Mouse (Mus musculus) limb, embryonic 13.5 days (tissue): ENCODE data around the gene Tnfsf9. TPM values are rescaled to one million over a fixed set of nuclear protein-coding genes. Genes with fewer than 3 reads are reported as not detected.

Source experiments
- ATAC-seq: fragments of 200-750 bp; cut with Nextera tagmentation; 2 replicates; pipeline ENCODE4 v1.8.0; 2017; ENCODE audit warnings: low read depth, moderate number of reproducible peaks, moderate TSS enrichment; ENCODE audit not compliant: low FRiP score
- H3K27ac ChIP-seq: fragments of 300-500 bp; sonication (generic); 2 replicates; pipeline ENCODE4 v1.5.1; 2015; ENCODE audit warnings: inconsistent platforms, mild to moderate bottlenecking, moderate library complexity
- H3K27me3 ChIP-seq: fragments of 300-500 bp; sonication (generic); 2 replicates; pipeline ENCODE4 v1.6.1; 2015; ENCODE audit warnings: mild to moderate bottlenecking, inconsistent platforms
- H3K36me3 ChIP-seq: fragments of 300-500 bp; sonication (generic); 2 replicates; pipeline ENCODE4 v1.6.1; 2015; ENCODE audit warnings: inconsistent platforms, mild to moderate bottlenecking, moderate library complexity
- H3K4me1 ChIP-seq: fragments of 300-500 bp; sonication (generic); 2 replicates; pipeline ENCODE4 v1.6.1; 2015; ENCODE audit warnings: inconsistent platforms
- H3K4me2 ChIP-seq: fragments of 300-500 bp; sonication (generic); replicated peaks from 2 replicates; pipeline ENCODE4 v1.6.1; 2015; ENCODE audit warnings: inconsistent platforms, mild to moderate bottlenecking, moderate library complexity
- H3K4me3 ChIP-seq: fragments of 300-500 bp; sonication (generic); 2 replicates; pipeline ENCODE4 v1.5.1; 2015; ENCODE audit warnings: moderate library complexity, mild to moderate bottlenecking, inconsistent platforms
- H3K9ac ChIP-seq: fragments of 300-500 bp; sonication (generic); 2 replicates; pipeline ENCODE4 v1.6.1; 2015; ENCODE audit warnings: mild to moderate bottlenecking, inconsistent platforms
- H3K9me3 ChIP-seq: fragments of 300-500 bp; sonication (generic); 2 replicates; pipeline ENCODE4 v1.6.1; 2016; ENCODE audit warnings: inconsistent platforms
- WGBS: fragments of 180-500 bp; shearing (Covaris S2); methylation state at CpG from one replicate; pipeline ENCODE4 v1.1.7; 2015; 5-methylcytosine and 5-hydroxymethylcytosine counted together
- polyA plus RNA-seq: library from polyadenylated mRNA; unstranded; fragments of >200 nt; fragmentation: Nextera tagmentation; extraction: Ambion mirVana; gene quantifications from 2 replicates; pipeline ENCODE4 v1.2.1, GENCODE M21; 2015

Gene Tnfsf9
- polyA plus RNA-seq, 1 experiment from 2014 or later, result 9.2 TPM

DNA sequence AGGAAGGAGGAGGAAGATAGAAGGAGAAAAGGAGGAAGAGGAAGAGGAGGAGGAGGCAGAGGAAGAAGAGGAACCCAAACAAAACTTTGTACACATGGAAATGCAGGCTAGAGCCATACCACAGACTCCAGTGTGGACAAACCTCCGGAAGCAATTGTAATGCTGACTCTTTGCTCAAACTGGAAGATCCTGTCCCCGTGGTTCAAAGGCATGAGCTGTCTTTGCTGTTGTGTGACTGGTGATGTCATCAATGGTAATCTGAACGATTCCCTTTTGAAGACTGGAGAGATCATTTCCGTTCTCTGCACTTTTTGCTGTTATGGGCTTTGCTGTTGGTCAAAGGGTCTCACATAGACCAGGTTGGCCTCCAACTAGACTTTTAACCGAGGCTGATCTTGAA is 6.8 kb upstream of the Tnfsf9 start:
- no peak overlapping the region for H3K27ac ChIP-seq
- H3K4me3 ChIP-seq, result no peak overlapping the region
- WGBS, result 82% methylated on average over 5 of the region's 5 CpGs
- H3K4me1 ChIP-seq, result peaks cover 9% of the 10 kb centered on the region; the same call in 1 of the 2 replicates
- H3K4me2 ChIP-seq, result no peak overlapping the region
- 0 out of 2 replicates have a peak, but pooled peaks cover 3% of the 10 kb centered on the region for H3K36me3 ChIP-seq
- H3K9ac ChIP-seq, result no peak overlapping the region
- H3K27me3 ChIP-seq, result peaks cover 11% of the 10 kb centered on the region
- no peak for ATAC-seq
- H3K9me3 ChIP-seq, result no peaks in the 10 kb centered on the region

DNA sequence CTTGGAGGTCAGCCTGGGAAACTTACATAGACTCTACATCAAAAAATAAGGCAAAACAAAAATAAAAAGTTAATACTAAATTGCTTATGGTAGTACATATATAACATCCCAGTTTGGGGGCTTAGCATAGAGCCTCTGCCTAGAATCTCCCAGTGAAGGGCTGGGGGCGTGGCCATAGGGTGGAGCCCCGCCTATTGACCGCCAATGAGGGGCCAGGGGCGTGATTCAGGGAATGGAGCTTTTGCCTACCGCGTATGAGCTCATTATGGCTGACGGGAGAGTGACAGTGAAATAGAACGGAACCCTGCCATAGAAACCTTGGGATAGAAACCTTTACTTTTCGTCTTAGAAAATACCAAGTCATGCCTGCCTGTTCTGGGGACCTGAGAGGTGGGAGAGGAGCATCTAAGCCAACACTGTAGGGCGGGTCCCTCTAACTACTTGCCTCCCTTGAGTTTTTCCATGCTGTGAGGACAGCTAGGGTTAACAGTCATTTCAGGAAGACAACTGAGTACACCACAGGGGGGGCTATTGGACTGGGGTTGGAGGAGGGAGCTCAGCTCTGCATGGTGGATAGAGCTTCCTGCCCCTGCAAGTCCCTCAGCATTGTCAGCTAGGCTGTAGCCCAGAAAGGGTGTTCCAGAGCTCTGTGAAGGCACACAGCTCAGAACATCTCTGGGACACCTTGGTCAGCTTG is 5.3 kb upstream of the Tnfsf9 start:
- Histone ChIP-seq H3K4me2 (no peak overlapping the region), H3K36me3 (0 out of 2 replicates have a peak, but pooled peaks cover 3% of the 10 kb centered on the region), H3K9ac (no peak overlapping the region), H3K4me1 (peaks cover 15% of the 10 kb centered on the region), H3K27me3 (peaks cover 10% of the 10 kb centered on the region), H3K27ac (no peak overlapping the region), H3K9me3 (no peaks in the 10 kb centered on the region), H3K4me3 (no peak overlapping the region)
- no peak for ATAC-seq
- 8% methylated on average over 10 of the region's 10 CpGs for WGBS

DNA sequence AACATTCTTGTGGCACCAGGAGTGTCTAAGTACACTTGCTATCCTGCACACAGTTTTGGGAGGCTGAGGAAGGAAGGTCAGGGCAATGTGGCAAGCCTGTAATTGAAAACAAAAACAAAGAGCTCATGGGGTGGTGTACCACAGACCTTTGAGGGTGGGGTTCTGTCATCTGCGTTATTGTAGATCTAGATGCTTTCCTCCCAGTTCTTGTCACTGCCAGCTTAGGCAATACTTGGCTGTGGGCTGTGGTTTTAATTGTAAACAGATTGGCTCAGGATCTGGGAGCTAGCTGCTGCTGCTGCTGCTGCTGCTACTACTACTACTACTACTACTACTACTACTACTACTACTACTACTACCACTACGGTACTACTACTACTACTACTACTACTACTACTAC is 2.8 kb upstream of the Tnfsf9 start:
- peaks cover 8% of the 10 kb centered on the region for H3K36me3 ChIP-seq
- no peak overlapping the region for H3K4me3 ChIP-seq
- no peak overlapping the region for H3K4me2 ChIP-seq
- H3K27me3 ChIP-seq, result no peaks in the 10 kb centered on the region
- no peak for ATAC-seq
- no peak overlapping the region for H3K9ac ChIP-seq
- H3K27ac ChIP-seq, result no peak overlapping the region
- no peaks in the 10 kb centered on the region for H3K9me3 ChIP-seq
- H3K4me1 ChIP-seq, result peaks cover 21% of the 10 kb centered on the region
- 69% methylated on average over 2 of the region's 2 CpGs for WGBS

- Histone ChIP-seq H3K4me2 (peak overlapping the region; percentile 78), H3K27ac (no peak overlapping the region), H3K9me3 (no peaks in the 10 kb centered on the region), H3K4me1 (peaks cover 22% of the 10 kb centered on the region), H3K36me3 (peaks cover 9% of the 10 kb centered on the region), H3K4me3 (peak overlapping the region; percentile 71), H3K27me3 (no peaks in the 10 kb centered on the region), H3K9ac (peak overlapping the region; percentile 77; the same call in 1 of the 2 replicates)
- peak; percentile 12; the same call in 1 of the 2 replicates for ATAC-seq
- 44% methylated on average over 4 of the region's 4 CpGs for WGBS
These were observed 629 bp upstream of the Tnfsf9 start for GRCm38 (mm10) chr17:57104496-57104895.

GRCm38 (mm10) chr17:57106035-57106368 is 877 bp downstream of the Tnfsf9 start:
- Histone ChIP-seq H3K9me3 (no peaks in the 10 kb centered on the region), H3K36me3 (peaks cover 9% of the 10 kb centered on the region), H3K9ac (peak overlapping the region; percentile 77), H3K4me1 (peaks cover 22% of the 10 kb centered on the region), H3K4me3 (peak overlapping the region; percentile 71), H3K27ac (no peak overlapping the region), H3K4me2 (peak overlapping the region; percentile 78), H3K27me3 (no peaks in the 10 kb centered on the region)
- WGBS, result 7% methylated on average over 9 of the region's 9 CpGs
- no peak for ATAC-seq

DNA sequence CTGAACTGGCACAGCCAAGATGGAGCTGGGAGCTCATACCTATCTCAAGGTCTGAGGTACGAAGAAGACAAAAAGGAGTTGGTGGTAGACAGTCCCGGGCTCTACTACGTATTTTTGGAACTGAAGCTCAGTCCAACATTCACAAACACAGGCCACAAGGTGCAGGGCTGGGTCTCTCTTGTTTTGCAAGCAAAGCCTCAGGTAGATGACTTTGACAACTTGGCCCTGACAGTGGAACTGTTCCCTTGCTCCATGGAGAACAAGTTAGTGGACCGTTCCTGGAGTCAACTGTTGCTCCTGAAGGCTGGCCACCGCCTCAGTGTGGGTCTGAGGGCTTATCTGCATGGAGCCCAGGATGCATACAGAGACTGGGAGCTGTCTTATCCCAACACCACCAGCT is 1.9 kb downstream of the Tnfsf9 start:
- Histone ChIP-seq H3K4me3 (no peak overlapping the region), H3K9ac (no peak overlapping the region), H3K36me3 (peaks cover 9% of the 10 kb centered on the region), H3K4me2 (peak overlapping the region; percentile 78), H3K4me1 (peaks cover 22% of the 10 kb centered on the region), H3K27me3 (no peaks in the 10 kb centered on the region), H3K9me3 (no peaks in the 10 kb centered on the region), H3K27ac (no peak overlapping the region)
- ATAC-seq, result no peak
- WGBS, result 90% methylated on average over 5 of the region's 5 CpGs

DNA sequence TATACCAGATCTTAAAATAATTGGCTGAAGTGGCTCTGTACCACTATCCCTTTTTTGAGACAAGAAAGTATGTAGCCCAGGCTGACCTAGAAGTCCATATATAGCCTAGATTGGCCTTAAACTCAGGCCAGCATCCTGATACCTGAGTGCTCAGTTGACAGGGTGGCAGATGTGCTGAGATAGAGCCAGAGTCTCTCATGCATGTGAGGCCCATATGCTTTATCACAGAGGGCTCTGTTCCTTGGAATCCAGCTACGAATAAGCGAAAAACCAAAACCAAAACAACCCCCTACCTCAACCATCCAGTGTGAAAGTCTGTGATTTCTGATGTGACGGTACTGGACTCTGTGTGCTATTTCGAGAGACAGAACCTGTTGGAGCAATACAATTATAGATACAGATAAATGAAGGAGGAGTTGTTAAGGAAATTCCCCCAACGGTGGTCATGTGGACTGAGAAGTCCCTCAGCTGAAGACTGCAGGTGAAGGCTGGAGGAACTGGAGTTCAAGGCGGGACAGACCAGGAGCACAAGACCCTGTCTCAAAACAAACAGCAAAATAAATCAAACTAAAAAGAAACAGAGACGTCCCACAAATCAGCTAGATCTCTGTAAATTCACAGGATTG is 3.0 kb downstream of the Tnfsf9 start:
- peaks cover 22% of the 10 kb centered on the region for H3K4me1 ChIP-seq
- H3K9ac ChIP-seq, result no peak overlapping the region
- ATAC-seq, result no peak
- no peaks in the 10 kb centered on the region for H3K27me3 ChIP-seq
- H3K9me3 ChIP-seq, result no peaks in the 10 kb centered on the region
- 80% methylated on average over 7 of the region's 7 CpGs for WGBS
- H3K36me3 ChIP-seq, result peaks cover 6% of the 10 kb centered on the region
- H3K4me3 ChIP-seq, result no peak overlapping the region
- no peak overlapping the region for H3K27ac ChIP-seq
- no peak overlapping the region for H3K4me2 ChIP-seq

- no peak for ATAC-seq
- Histone ChIP-seq H3K27ac (no peak overlapping the region), H3K9ac (no peak overlapping the region), H3K4me1 (peaks cover 22% of the 10 kb centered on the region), H3K4me3 (no peak overlapping the region), H3K9me3 (no peaks in the 10 kb centered on the region), H3K27me3 (no peaks in the 10 kb centered on the region), H3K36me3 (peaks cover 6% of the 10 kb centered on the region), H3K4me2 (no peak overlapping the region)
- WGBS, result 48% methylated on average over 5 of the region's 5 CpGs
These were observed 3.6 kb downstream of the Tnfsf9 start for GRCm38 (mm10) chr17:57108666-57109171.

GRCm38 (mm10) chr17:57110005-57110404 is 4.9 kb downstream of the Tnfsf9 start:
- 93% methylated on average over 1 of the region's 1 CpGs for WGBS
- Histone ChIP-seq H3K4me2 (no peak overlapping the region), H3K4me1 (peaks cover 15% of the 10 kb centered on the region), H3K9me3 (no peaks in the 10 kb centered on the region), H3K27ac (no peak overlapping the region), H3K27me3 (no peaks in the 10 kb centered on the region), H3K4me3 (no peak overlapping the region), H3K9ac (no peak overlapping the region), H3K36me3 (peaks cover 6% of the 10 kb centered on the region)
- no peak for ATAC-seq

DNA sequence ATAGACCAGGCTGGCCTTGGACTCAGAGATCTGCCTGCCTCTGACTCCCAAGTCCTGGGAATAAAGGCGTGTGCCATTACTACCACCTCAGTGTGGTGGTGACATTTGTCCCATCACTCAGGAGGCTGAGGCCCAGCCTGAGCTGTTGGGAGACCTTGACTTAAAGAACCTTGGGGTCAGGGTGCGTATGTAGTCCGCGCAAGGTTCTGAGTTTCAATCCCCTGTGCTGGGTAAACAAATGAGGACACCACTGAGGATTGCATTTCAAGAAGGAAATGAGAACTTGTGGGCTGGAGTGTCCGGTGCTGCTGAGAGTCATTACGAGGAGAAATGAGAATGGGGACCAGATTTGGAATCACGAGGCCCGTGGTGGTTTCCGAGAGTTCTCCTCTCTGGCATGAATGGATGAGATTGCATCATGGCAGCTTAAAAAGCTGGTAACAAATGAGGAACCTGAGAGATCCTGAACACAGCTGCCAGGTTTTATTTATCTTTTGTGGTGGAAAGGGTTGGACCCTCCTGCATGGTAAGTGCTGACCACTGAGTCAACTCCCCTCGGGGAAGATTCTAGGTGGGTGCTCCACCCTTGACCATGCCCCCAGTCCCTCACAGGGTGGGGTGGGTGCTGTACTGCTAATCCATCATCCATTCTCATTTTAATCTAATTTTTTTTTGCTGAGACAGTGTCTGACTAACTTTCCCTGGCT is 7.8 kb downstream of the Tnfsf9 start:
- no peaks in the 10 kb centered on the region for H3K27me3 ChIP-seq
- H3K9ac ChIP-seq, result no peak overlapping the region
- no peak overlapping the region for H3K4me2 ChIP-seq
- H3K4me1 ChIP-seq, result no peaks in the 10 kb centered on the region
- H3K9me3 ChIP-seq, result no peaks in the 10 kb centered on the region
- ATAC-seq, result no peak
- H3K36me3 ChIP-seq, result no peaks in the 10 kb centered on the region
- no peak overlapping the region for H3K27ac ChIP-seq
- H3K4me3 ChIP-seq, result no peak overlapping the region
- 85% methylated on average over 10 of the region's 10 CpGs for WGBS

DNA sequence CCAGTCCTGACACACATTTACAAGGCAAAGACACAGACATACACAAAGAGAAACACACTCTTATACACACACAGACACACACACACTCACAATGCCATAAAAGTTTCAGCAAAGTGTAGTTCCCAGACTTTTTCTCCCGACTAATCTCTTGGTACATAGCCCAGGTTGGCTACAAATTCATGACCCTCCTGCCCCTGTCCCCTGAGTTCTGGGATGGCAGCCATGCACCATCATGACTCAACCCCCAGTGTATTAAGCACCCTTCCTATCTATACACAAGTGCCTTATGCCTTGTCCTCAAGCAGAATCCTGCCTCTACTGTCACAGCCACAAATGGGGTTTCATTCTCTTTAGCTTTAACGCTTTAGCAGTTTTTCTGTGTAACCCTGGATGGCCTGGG is 11.7 kb downstream of the Tnfsf9 start:
- 70% methylated on average over 2 of the region's 2 CpGs for WGBS
- no peak for ATAC-seq

More for the DNA sequence above, 11.7 kb downstream of the Tnfsf9 start:
- Histone ChIP-seq H3K36me3 (no peaks in the 10 kb centered on the region), H3K4me1 (no peaks in the 10 kb centered on the region), H3K4me2 (no peak overlapping the region), H3K9ac (no peak overlapping the region), H3K27me3 (no peaks in the 10 kb centered on the region), H3K9me3 (no peaks in the 10 kb centered on the region), H3K4me3 (no peak overlapping the region), H3K27ac (no peak overlapping the region)
